Mouse (Mus musculus) ES-Bruce4 (cell line): ENCODE data around the gene Gucy2c.

Source experiments
- CTCF ChIP-seq: IDR thresholded peaks from one replicate; pipeline ENCODE4 v1.8.1; 2011; ENCODE audit warnings: low read depth, low read length
- EP300 ChIP-seq: IDR thresholded peaks from 2 replicates; pipeline ENCODE4 v1.6.1; 2011; ENCODE audit warnings: low read depth, low read length; ENCODE audit not compliant: insufficient read depth
- POLR2A ChIP-seq: IDR thresholded peaks from one replicate; pipeline ENCODE4 v1.8.1; 2011; ENCODE audit warnings: low read length; ENCODE audit not compliant: insufficient read depth

DNA sequence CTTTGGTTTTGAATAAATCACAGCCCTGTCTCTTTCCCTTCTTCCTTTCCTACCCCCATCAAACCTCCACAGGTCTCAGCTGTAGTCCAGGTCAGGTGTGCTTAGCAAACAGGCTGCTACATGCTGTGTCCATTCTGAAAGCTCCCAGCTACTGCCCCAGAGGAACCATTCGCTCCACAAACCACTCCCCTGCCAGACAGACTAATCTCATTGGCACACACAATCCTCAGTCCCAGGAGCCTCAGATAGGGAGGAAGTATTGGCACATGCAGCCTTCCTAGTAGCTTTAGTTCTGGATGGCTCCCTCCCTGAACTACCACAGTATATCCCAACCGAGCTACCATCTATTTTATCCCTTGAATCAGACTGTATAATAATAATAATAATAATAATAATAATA lies 102.2 kb downstream of the Gucy2c start:
- no peak for TF ChIP-seq POLR2A
- no peak for TF ChIP-seq CTCF
- no peak for TF ChIP-seq EP300
